Mouse (Mus musculus) CH12.LX (cell line): ENCODE results near the gene Unc80. TPM values are rescaled to one million over a fixed set of nuclear protein-coding genes. Genes with fewer than 3 reads are reported as not detected.
A peak's percentile ranks its signal among the peaks of the same experiment; 100 is the strongest.

Source experiments
- DNase-seq: peaks from one replicate; pipeline ENCODE4 v3.0.0-alpha.2; 2013; ENCODE audit errors: extremely low read depth
- H3K27ac ChIP-seq: 2 replicates; pipeline ENCODE4 v1.5.1; 2012; ENCODE audit warnings: low read depth, mild to moderate bottlenecking, control low read depth, moderate library complexity; ENCODE audit not compliant: insufficient read depth
- H3K27me3 ChIP-seq: replicated peaks from 2 replicates; pipeline ENCODE3; 2012; ENCODE audit warnings: inconsistent platforms
- H3K36me3 ChIP-seq, 2 experiments: replicated peaks in 1 of 2; 2 replicates each; pipeline versions ENCODE3 to v1.6.1; 2012; ENCODE audit warnings: inconsistent platforms in 1 of 2, low read length in 1 of 2, mild to moderate bottlenecking in 1 of 2, mixed read lengths in 1 of 2, moderate library complexity in 1 of 2; ENCODE audit not compliant: control insufficient read depth in 1 of 2, insufficient read depth in 1 of 2
- H3K4me1 ChIP-seq, 2 experiments: 2 replicates each; pipeline ENCODE4 v1.6.1; 2012; ENCODE audit warnings: inconsistent platforms in 1 of 2, moderate library complexity in 1 of 2; ENCODE audit not compliant: insufficient read depth in 2 of 2, control insufficient read depth in 1 of 2
- H3K4me2 ChIP-seq: 2 replicates; pipeline ENCODE4 v1.6.1; 2012; ENCODE audit warnings: low read depth, mild to moderate bottlenecking, control low read depth; ENCODE audit not compliant: poor library complexity, insufficient read depth, severe bottlenecking
- H3K4me3 ChIP-seq, 3 experiments: fragments of 150-350 bp in 1 of 3; sonication (generic) in 1 of 3; replicated peaks in 1 of 3; 2 replicates each; pipeline versions ENCODE3 to v1.5.1; 2011 to 2012; ENCODE audit warnings: low read depth in 2 of 3, low read length in 2 of 3, mild to moderate bottlenecking in 2 of 3, moderate library complexity in 2 of 3, control low read depth in 1 of 3, improper control_type of control experiment in 1 of 3, inconsistent platforms in 1 of 3, mixed read lengths in 1 of 3; ENCODE audit not compliant: poor library complexity in 1 of 3
- H3K79me2 ChIP-seq: replicated peaks from 2 replicates; pipeline ENCODE4 v1.6.1; 2012; ENCODE audit warnings: mild to moderate bottlenecking, moderate library complexity; ENCODE audit not compliant: control insufficient read depth, poor library complexity, insufficient read depth, severe bottlenecking; ENCODE audit errors: extremely low read depth
- H3K9ac ChIP-seq: 2 replicates; pipeline ENCODE4 v1.6.1; 2012; ENCODE audit warnings: low read depth, mild to moderate bottlenecking, control low read depth, moderate library complexity; ENCODE audit not compliant: insufficient read depth
- H3K9me3 ChIP-seq: replicated peaks from 2 replicates; pipeline ENCODE3; 2012; ENCODE audit warnings: low read length, inconsistent platforms, mixed read lengths
- CHD1 ChIP-seq: IDR thresholded peaks from 2 replicates; pipeline ENCODE4 v1.6.1; 2012; ENCODE audit warnings: low read depth, low read length, improper control_type of control experiment, inconsistent platforms
- CHD2 ChIP-seq: IDR thresholded peaks from 2 replicates; pipeline ENCODE4 v1.6.1; 2011; ENCODE audit warnings: low read length, improper control_type of control experiment
- CTCF ChIP-seq, 2 experiments: IDR thresholded peaks in 1 of 2; conservative IDR thresholded peaks in 1 of 2; 2 replicates each; pipeline ENCODE4 v1.5.1; 2011 to 2012; ENCODE audit warnings: low read depth in 2 of 2, low read length in 2 of 2, improper control_type of control experiment in 1 of 2, inconsistent platforms in 1 of 2, mild to moderate bottlenecking in 1 of 2, moderate library complexity in 1 of 2
- E2F4 ChIP-seq: IDR thresholded peaks from 2 replicates; pipeline ENCODE4 v1.6.1; 2011; ENCODE audit warnings: low read depth, low read length, improper control_type of control experiment; ENCODE audit not compliant: insufficient replicate concordance
- ELF1 ChIP-seq: IDR thresholded peaks from 2 replicates; pipeline ENCODE4 v1.6.1; 2014; ENCODE audit warnings: low read depth, mild to moderate bottlenecking, inconsistent platforms, low read length, improper control_type of control experiment
- GABPA ChIP-seq: IDR thresholded peaks from 2 replicates; pipeline ENCODE4 v1.6.1; 2012; ENCODE audit warnings: low read depth, low read length, improper control_type of control experiment, inconsistent platforms; ENCODE audit not compliant: insufficient replicate concordance
- JUN ChIP-seq: IDR thresholded peaks from 2 replicates; pipeline ENCODE4 v1.6.1; 2011; ENCODE audit warnings: low read depth, mild to moderate bottlenecking, low read length, improper control_type of control experiment, moderate library complexity; ENCODE audit not compliant: insufficient read depth
- MAFK ChIP-seq: IDR thresholded peaks from 2 replicates; pipeline ENCODE4 v1.6.1; 2011; ENCODE audit warnings: low read length, improper control_type of control experiment; ENCODE audit not compliant: insufficient replicate concordance
- MAX ChIP-seq: IDR thresholded peaks from 2 replicates; pipeline ENCODE4 v1.6.1; 2011; ENCODE audit warnings: low read length, improper control_type of control experiment
- MAZ ChIP-seq: IDR thresholded peaks from 2 replicates; pipeline ENCODE4 v1.6.1; 2012; ENCODE audit warnings: low read depth, mild to moderate bottlenecking, inconsistent platforms, low read length, improper control_type of control experiment, moderate library complexity
- MEF2A ChIP-seq: IDR thresholded peaks from 2 replicates; pipeline ENCODE4 v1.6.1; 2014; ENCODE audit warnings: low read depth, mild to moderate bottlenecking, inconsistent platforms, low read length, improper control_type of control experiment, borderline replicate concordance
- MXI1 ChIP-seq: IDR thresholded peaks from 2 replicates; pipeline ENCODE4 v1.6.1; 2011; ENCODE audit warnings: mild to moderate bottlenecking, low read depth, low read length, improper control_type of control experiment
- MYC ChIP-seq: IDR thresholded peaks from 2 replicates; pipeline ENCODE4 v1.6.1; 2011; ENCODE audit warnings: low read depth, mild to moderate bottlenecking, improper control_type of control experiment, low read length
- NRF1 ChIP-seq: IDR thresholded peaks from 2 replicates; pipeline ENCODE4 v1.6.1; 2014; ENCODE audit warnings: low read depth, mild to moderate bottlenecking, inconsistent platforms, low read length, improper control_type of control experiment, moderate library complexity
- PAX5 ChIP-seq: IDR thresholded peaks from 2 replicates; pipeline ENCODE4 v1.6.1; 2012; ENCODE audit warnings: low read length, inconsistent platforms, mixed read lengths
- POLR2A ChIP-seq: IDR thresholded peaks from 2 replicates; pipeline ENCODE4 v1.6.1; 2011; ENCODE audit warnings: low read depth, mild to moderate bottlenecking, improper control_type of control experiment, low read length
- POLR2AphosphoS2 ChIP-seq: IDR thresholded peaks from 2 replicates; pipeline ENCODE4 v1.6.1; 2011; ENCODE audit warnings: low read depth, low read length, improper control_type of control experiment
- RAD21 ChIP-seq: IDR thresholded peaks from 2 replicates; pipeline ENCODE4 v1.6.1; 2011; ENCODE audit warnings: low read depth, mild to moderate bottlenecking, low read length, improper control_type of control experiment, moderate library complexity
- SIN3A ChIP-seq: IDR thresholded peaks from 2 replicates; pipeline ENCODE4 v1.6.1; 2012; ENCODE audit warnings: low read length, improper control_type of control experiment, inconsistent platforms
- SMC3 ChIP-seq: IDR thresholded peaks from 2 replicates; pipeline ENCODE4 v1.6.1; 2011; ENCODE audit warnings: low read depth, low read length, improper control_type of control experiment
- USF1 ChIP-seq: IDR thresholded peaks from 2 replicates; pipeline ENCODE4 v1.6.1; 2014; ENCODE audit warnings: low read depth, mild to moderate bottlenecking, inconsistent platforms, low read length, improper control_type of control experiment
- ZMIZ1 ChIP-seq: IDR thresholded peaks from 2 replicates; pipeline ENCODE4 v1.6.1; 2012; ENCODE audit warnings: low read depth, mild to moderate bottlenecking, inconsistent platforms, low read length, improper control_type of control experiment
- ZNF384 ChIP-seq: IDR thresholded peaks from 2 replicates; pipeline ENCODE4 v1.6.1; 2012; ENCODE audit warnings: low read depth, low read length, improper control_type of control experiment, inconsistent platforms
- dilution Hi-C: fragments of 300-500 bp; cut with MboI; formaldehyde crosslinking; loops from 2 replicates; pipeline ENCODE4 v1.14.3; 2020; ENCODE audit warnings: low sequenced_read_pairs; ENCODE audit not compliant: extremely low pct_unique_long_range_greater_than_20kb, extremely low pct_ligation_motif_present
- in situ Hi-C: fragments of 300-500 bp; cut with MboI; formaldehyde crosslinking; loops from 3 replicates; pipeline ENCODE4 v1.14.3; 2019; ENCODE audit warnings: low sequenced_read_pairs, low pct_ligation_motif_present, low pct_unique_long_range_greater_than_20kb, mixed read lengths
- polyA plus RNA-seq: library from polyadenylated mRNA; unstranded; fragments of >175 nt; gene quantifications from 2 replicates; pipeline ENCODE4 v1.2.1, GENCODE M21; 2012; ENCODE audit warnings: low read depth; ENCODE audit not compliant: insufficient read length
- total RNA-seq, 2 experiments: library from RNA; depleted of rRNA; stranded (reverse); fragments of 300-350 nt in 1 of 2; fragments of >200 nt in 1 of 2; gene quantifications; 2 replicates each; pipeline ENCODE4 v1.2.3; 2012 to 2014

The Unc80 gene
- total and polyA plus RNA-seq, 3 experiments, result 0.04 to 0.11 (median 0.04) TPM

GRCm38 (mm10) chr1:66678662-66679061, 210.5 kb downstream of the Unc80 start:
- Histone ChIP-seq H3K36me3 (no peaks in the 10 kb centered on the region), H3K27me3 (no peaks in the 10 kb centered on the region), H3K4me1 (0 out of 4 replicates have a peak, but pooled peaks cover 0 to 3% of the 10 kb centered on the region in 2 experiments), H3K4me2 (no peak overlapping the region), H3K4me3 (no peak overlapping the region), H3K9me3 (no peaks in the 10 kb centered on the region), H3K27ac (no peak overlapping the region), H3K79me2 (no peaks in the 10 kb centered on the region), H3K9ac (no peak overlapping the region)
- dilution Hi-C loops (no loop called here), in situ Hi-C loops (no loop called here)
- TF ChIP-seq MAFK (peak; percentile 91), POLR2A (no peak), CTCF (conservative IDR thresholded peaks at IDR 0.05 in 1 of 2, IDR thresholded peaks at IDR 0.05 in 1 of 2; ENCODE audit: low read depth in 2 of 2, low read length in 2 of 2) (peak in 1 of 2 experiments; percentile 16; a peak in 1 of 4 replicates), PAX5 (no peak), NRF1 (no peak), ELF1 (no peak), CHD1 (no peak), SIN3A (no peak), MYC (no peak)
- no peak for DNase-seq

- H3K27me3 ChIP-seq, result no peaks in the 10 kb centered on the region
- H3K4me3 ChIP-seq, result no peak overlapping the region
- H3K9ac ChIP-seq, result no peak overlapping the region
- H3K27ac ChIP-seq, result no peak overlapping the region
- H3K4me2 ChIP-seq, result no peak overlapping the region
- no peaks in the 10 kb centered on the region for H3K79me2 ChIP-seq
- no peaks in the 10 kb centered on the region for H3K9me3 ChIP-seq
- dilution Hi-C loops, result no loop called here
- no peak for TF ChIP-seq USF1
- TF ChIP-seq ZNF384, result no peak
- TF ChIP-seq SMC3, result no peak
- no peak for TF ChIP-seq RAD21
- no peak for TF ChIP-seq E2F4
- TF ChIP-seq SIN3A, result no peak
- no peak for TF ChIP-seq CHD2
- TF ChIP-seq MEF2A, result no peak
- no peak for TF ChIP-seq JUN
- TF ChIP-seq ELF1, result no peak
- no peak for TF ChIP-seq MAX
- TF ChIP-seq MYC, result no peak
- TF ChIP-seq CHD1, result no peak
- TF ChIP-seq MAZ, result no peak
- no peak for TF ChIP-seq POLR2AphosphoS2
- no peak for TF ChIP-seq MAFK
- TF ChIP-seq ZMIZ1, result no peak
- no peak for TF ChIP-seq GABPA
- TF ChIP-seq MXI1, result no peak
- no peak for DNase-seq
- no peaks in the 10 kb centered on the region for H3K36me3 ChIP-seq
- in situ Hi-C loops, result no loop called here
- no peaks in the 10 kb centered on the region for H3K4me1 ChIP-seq
Observed at GRCm38 (mm10) chr1:66682974-66683373, 214.8 kb downstream of the Unc80 start.
